Mouse (Mus musculus) heart, postnatal 4 days (tissue): Measurements from ENCODE around the gene Kdelr2. TPM values are rescaled to one million over a fixed set of nuclear protein-coding genes. Genes with fewer than 3 reads are reported as not detected.

Experiments used
- DNase-seq: peaks from one replicate; pipeline ENCODE4 v3.0.0; 2021
- total RNA-seq, 2 experiments: library from RNA; stranded (reverse); gene quantifications; 2 replicates each; pipeline ENCODE4 v1.2.3; 2021

The Kdelr2 gene
- total RNA-seq, 2 experiments from 2014 or later = 118 to 122 TPM

- DNase-seq = no peak
These were observed 2.1 kb upstream of the Kdelr2 start for GRCm38 (mm10) chr5:143401556-143401955.

- DNase-seq = no peak
These were observed 701 bp downstream of the Kdelr2 start for GRCm38 (mm10) chr5:143404148-143404930.

GRCm38 (mm10) chr5:143405200-143405599 is 1.6 kb downstream of the Kdelr2 start:
- DNase-seq = no peak

- no peak for DNase-seq
These were observed 2.9 kb downstream of the Kdelr2 start for GRCm38 (mm10) chr5:143406548-143406947.

- no peak for DNase-seq
These were observed 5.6 kb downstream of the Kdelr2 start for GRCm38 (mm10) chr5:143409239-143409638.

GRCm38 (mm10) chr5:143410841-143411395 is 7.3 kb downstream of the Kdelr2 start:
- DNase-seq = no peak

- no peak for DNase-seq
These were observed 17.8 kb downstream of the Kdelr2 start for GRCm38 (mm10) chr5:143421484-143421883.

- no peak for DNase-seq
These were observed 19.4 kb downstream of the Kdelr2 start for GRCm38 (mm10) chr5:143422990-143423389.

GRCm38 (mm10) chr5:143423899-143424519 is 20.4 kb downstream of the Kdelr2 start:
- peak; percentile 77 for DNase-seq

GRCm38 (mm10) chr5:143434421-143434820 is 30.8 kb downstream of the Kdelr2 start:
- DNase-seq = peak; percentile 87

- no peak for DNase-seq
These were observed 37.7 kb downstream of the Kdelr2 start for GRCm38 (mm10) chr5:143441298-143441697.

- DNase-seq = no peak
These were observed 38.1 kb downstream of the Kdelr2 start for GRCm38 (mm10) chr5:143441753-143442152.

GRCm38 (mm10) chr5:143463671-143464070 is 60.0 kb downstream of the Kdelr2 start:
- DNase-seq = no peak

GRCm38 (mm10) chr5:143464100-143464756 is 60.6 kb downstream of the Kdelr2 start, which contains the start of gene Daglb:
TSS of gene Daglb (plus strand) at chr5:143464584.
- peak; percentile 91 for DNase-seq

- DNase-seq = no peak
These were observed 61.1 kb downstream of the Kdelr2 start for GRCm38 (mm10) chr5:143464757-143465118.

GRCm38 (mm10) chr5:143465156-143466085 is 61.8 kb downstream of the Kdelr2 start:
- no peak for DNase-seq

- DNase-seq = no peak
These were observed 63.4 kb downstream of the Kdelr2 start for GRCm38 (mm10) chr5:143466891-143467669.

GRCm38 (mm10) chr5:143467931-143468330 is 64.3 kb downstream of the Kdelr2 start:
- DNase-seq = no peak

- DNase-seq = no peak
These were observed 66.0 kb downstream of the Kdelr2 start for GRCm38 (mm10) chr5:143469628-143470027.

- DNase-seq = peak; percentile 74
These were observed 67.0 kb downstream of the Kdelr2 start for GRCm38 (mm10) chr5:143470421-143471164.
